Mouse (Mus musculus) bone marrow, adult 2 months (tissue): ENCODE results near the gene Erv3.

ENCODE experiments used
- CTCF ChIP-seq: fragments of 200-500 bp; IDR thresholded peaks from 2 replicates; pipeline ENCODE4 v1.5.1; 2011; ENCODE audit warnings: low read length, control low read depth; ENCODE audit not compliant: control insufficient read depth, insufficient read depth
- POLR2A ChIP-seq: fragments of 200-500 bp; IDR thresholded peaks from 2 replicates; pipeline ENCODE4 v1.6.1; 2011; ENCODE audit warnings: low read depth, mild to moderate bottlenecking, control low read depth, low read length, borderline replicate concordance; ENCODE audit not compliant: control insufficient read depth

- TF ChIP-seq CTCF: no peak
- TF ChIP-seq POLR2A: no peak
Measured at GRCm38 (mm10) chr2:131857838-131858237, 1.7 kb downstream of the Erv3 start.
